Mouse (Mus musculus) CH12.LX (cell line): ENCODE measurements at regions not wholly inside any gene's neighbourhood (a gene's known extent, or its start where the extent isn't known, plus 50 kb on each side); places are given as distances from the start of the nearest gene placed in this dataset.

Experiments
- DNase-seq: peaks from one replicate; pipeline ENCODE4 v3.0.0-alpha.2; 2013; ENCODE audit errors: extremely low read depth
- H3K27ac ChIP-seq: 2 replicates; pipeline ENCODE4 v1.5.1; 2012; ENCODE audit warnings: low read depth, mild to moderate bottlenecking, control low read depth, moderate library complexity; ENCODE audit not compliant: insufficient read depth
- H3K27me3 ChIP-seq: replicated peaks from 2 replicates; pipeline ENCODE3; 2012; ENCODE audit warnings: inconsistent platforms
- H3K36me3 ChIP-seq, 2 experiments: replicated peaks in 1 of 2; 2 replicates each; pipeline versions ENCODE3 to v1.6.1; 2012; ENCODE audit warnings: inconsistent platforms in 1 of 2, low read length in 1 of 2, mild to moderate bottlenecking in 1 of 2, mixed read lengths in 1 of 2, moderate library complexity in 1 of 2; ENCODE audit not compliant: control insufficient read depth in 1 of 2, insufficient read depth in 1 of 2
- H3K4me1 ChIP-seq, 2 experiments: 2 replicates each; pipeline ENCODE4 v1.6.1; 2012; ENCODE audit warnings: inconsistent platforms in 1 of 2, moderate library complexity in 1 of 2; ENCODE audit not compliant: insufficient read depth in 2 of 2, control insufficient read depth in 1 of 2
- H3K4me2 ChIP-seq: 2 replicates; pipeline ENCODE4 v1.6.1; 2012; ENCODE audit warnings: low read depth, mild to moderate bottlenecking, control low read depth; ENCODE audit not compliant: poor library complexity, insufficient read depth, severe bottlenecking
- H3K4me3 ChIP-seq, 3 experiments: fragments of 150-350 bp in 1 of 3; sonication (generic) in 1 of 3; replicated peaks in 1 of 3; 2 replicates each; pipeline versions ENCODE3 to v1.5.1; 2011 to 2012; ENCODE audit warnings: low read depth in 2 of 3, low read length in 2 of 3, mild to moderate bottlenecking in 2 of 3, moderate library complexity in 2 of 3, control low read depth in 1 of 3, improper control_type of control experiment in 1 of 3, inconsistent platforms in 1 of 3, mixed read lengths in 1 of 3; ENCODE audit not compliant: poor library complexity in 1 of 3
- H3K79me2 ChIP-seq: replicated peaks from 2 replicates; pipeline ENCODE4 v1.6.1; 2012; ENCODE audit warnings: mild to moderate bottlenecking, moderate library complexity; ENCODE audit not compliant: control insufficient read depth, poor library complexity, insufficient read depth, severe bottlenecking; ENCODE audit errors: extremely low read depth
- H3K9ac ChIP-seq: 2 replicates; pipeline ENCODE4 v1.6.1; 2012; ENCODE audit warnings: low read depth, mild to moderate bottlenecking, control low read depth, moderate library complexity; ENCODE audit not compliant: insufficient read depth
- H3K9me3 ChIP-seq: replicated peaks from 2 replicates; pipeline ENCODE3; 2012; ENCODE audit warnings: low read length, inconsistent platforms, mixed read lengths
- BHLHE40 ChIP-seq: IDR thresholded peaks from 2 replicates; pipeline ENCODE4 v1.6.1; 2011; ENCODE audit warnings: mild to moderate bottlenecking, low read depth, low read length, improper control_type of control experiment
- CHD1 ChIP-seq: IDR thresholded peaks from 2 replicates; pipeline ENCODE4 v1.6.1; 2012; ENCODE audit warnings: low read depth, low read length, improper control_type of control experiment, inconsistent platforms
- ETS1 ChIP-seq: conservative IDR thresholded peaks from 2 replicates; pipeline ENCODE4 v1.6.1; 2012; ENCODE audit warnings: low read depth, mild to moderate bottlenecking, inconsistent platforms, low read length, improper control_type of control experiment, moderate library complexity
- IRF4 ChIP-seq: IDR thresholded peaks from 2 replicates; pipeline ENCODE4 v1.6.1; 2014; ENCODE audit warnings: low read depth, mild to moderate bottlenecking, inconsistent platforms, low read length, improper control_type of control experiment
- JUND ChIP-seq: conservative IDR thresholded peaks from 2 replicates; pipeline ENCODE4 v1.6.1; 2011; ENCODE audit warnings: low read depth, low read length, improper control_type of control experiment
- MAFK ChIP-seq: IDR thresholded peaks from 2 replicates; pipeline ENCODE4 v1.6.1; 2011; ENCODE audit warnings: low read length, improper control_type of control experiment; ENCODE audit not compliant: insufficient replicate concordance
- MAZ ChIP-seq: IDR thresholded peaks from 2 replicates; pipeline ENCODE4 v1.6.1; 2012; ENCODE audit warnings: low read depth, mild to moderate bottlenecking, inconsistent platforms, low read length, improper control_type of control experiment, moderate library complexity
- MXI1 ChIP-seq: IDR thresholded peaks from 2 replicates; pipeline ENCODE4 v1.6.1; 2011; ENCODE audit warnings: mild to moderate bottlenecking, low read depth, low read length, improper control_type of control experiment
- MYC ChIP-seq: IDR thresholded peaks from 2 replicates; pipeline ENCODE4 v1.6.1; 2011; ENCODE audit warnings: low read depth, mild to moderate bottlenecking, improper control_type of control experiment, low read length
- NELFE ChIP-seq: IDR thresholded peaks from 2 replicates; pipeline ENCODE4 v1.6.1; 2011; ENCODE audit warnings: low read depth, low read length, improper control_type of control experiment
- PAX5 ChIP-seq: IDR thresholded peaks from 2 replicates; pipeline ENCODE4 v1.6.1; 2012; ENCODE audit warnings: low read length, inconsistent platforms, mixed read lengths
- POLR2A ChIP-seq: IDR thresholded peaks from 2 replicates; pipeline ENCODE4 v1.6.1; 2011; ENCODE audit warnings: low read depth, mild to moderate bottlenecking, improper control_type of control experiment, low read length
- POLR2AphosphoS2 ChIP-seq: IDR thresholded peaks from 2 replicates; pipeline ENCODE4 v1.6.1; 2011; ENCODE audit warnings: low read depth, low read length, improper control_type of control experiment
- RAD21 ChIP-seq: IDR thresholded peaks from 2 replicates; pipeline ENCODE4 v1.6.1; 2011; ENCODE audit warnings: low read depth, mild to moderate bottlenecking, low read length, improper control_type of control experiment, moderate library complexity
- SIN3A ChIP-seq: IDR thresholded peaks from 2 replicates; pipeline ENCODE4 v1.6.1; 2012; ENCODE audit warnings: low read length, improper control_type of control experiment, inconsistent platforms
- SMC3 ChIP-seq: IDR thresholded peaks from 2 replicates; pipeline ENCODE4 v1.6.1; 2011; ENCODE audit warnings: low read depth, low read length, improper control_type of control experiment
- TBP ChIP-seq: conservative IDR thresholded peaks from 2 replicates; pipeline ENCODE4 v1.6.1; 2011; ENCODE audit warnings: low read depth, low read length, improper control_type of control experiment
- TCF12 ChIP-seq: IDR thresholded peaks from 2 replicates; pipeline ENCODE4 v1.6.1; 2014; ENCODE audit warnings: low read depth, mild to moderate bottlenecking, inconsistent platforms, low read length, improper control_type of control experiment
- USF1 ChIP-seq: IDR thresholded peaks from 2 replicates; pipeline ENCODE4 v1.6.1; 2014; ENCODE audit warnings: low read depth, mild to moderate bottlenecking, inconsistent platforms, low read length, improper control_type of control experiment
- dilution Hi-C: fragments of 300-500 bp; cut with MboI; formaldehyde crosslinking; loops from 2 replicates; pipeline ENCODE4 v1.14.3; 2020; ENCODE audit warnings: low sequenced_read_pairs; ENCODE audit not compliant: extremely low pct_unique_long_range_greater_than_20kb, extremely low pct_ligation_motif_present
- in situ Hi-C: fragments of 300-500 bp; cut with MboI; formaldehyde crosslinking; loops from 3 replicates; pipeline ENCODE4 v1.14.3; 2019; ENCODE audit warnings: low sequenced_read_pairs, low pct_ligation_motif_present, low pct_unique_long_range_greater_than_20kb, mixed read lengths

- TF ChIP-seq RAD21 = peak; percentile 81
- TF ChIP-seq SIN3A = peak; percentile 50
- no peak for TF ChIP-seq POLR2AphosphoS2
- TF ChIP-seq USF1 = no peak
- TF ChIP-seq CHD1 = no peak
- TF ChIP-seq MXI1 = no peak
- no peak for TF ChIP-seq IRF4
- TF ChIP-seq TBP = no peak
- TF ChIP-seq POLR2A = no peak
- 0 out of 2 replicates have a peak, but pooled peaks have one; percentile 49 for TF ChIP-seq MYC
- no peak for TF ChIP-seq PAX5
- TF ChIP-seq ETS1 = no peak
- TF ChIP-seq BHLHE40 = no peak
- TF ChIP-seq JUND = peak; percentile 69
- TF ChIP-seq MAFK = peak; percentile 14; the same call in 1 of the 2 replicates
- no peak for TF ChIP-seq TCF12
These were observed 114.2 kb upstream of the Veph1 start (continued) for GRCm38 (mm10) chr3:66410706-66411277.

DNA sequence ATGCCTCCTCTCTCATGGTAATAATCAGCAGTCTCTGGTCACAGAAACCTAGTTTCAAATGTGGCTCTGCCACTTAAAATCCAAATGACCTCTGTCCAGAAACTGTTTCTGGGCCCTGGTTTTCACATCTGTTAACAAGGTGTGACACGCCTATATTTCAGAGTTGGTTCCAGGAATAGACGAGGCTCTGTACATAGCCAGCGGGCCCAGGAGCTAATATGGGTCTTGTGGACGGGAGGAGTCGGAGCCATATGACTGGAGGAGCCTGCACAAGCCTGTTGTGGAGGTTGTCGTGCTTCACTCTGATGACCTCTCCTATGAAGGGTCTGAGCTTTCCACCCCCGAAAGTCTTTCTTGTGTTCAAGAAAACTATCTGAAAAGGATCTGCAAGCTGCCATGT, 112.2 kb upstream of the Veph1 start:
- Histone ChIP-seq H3K79me2 (no peaks in the 10 kb centered on the region), H3K4me1 (peaks cover 3 to 22% of the 10 kb centered on the region in 2 experiments; a peak in 3 of 4 replicates), H3K9me3 (no peaks in the 10 kb centered on the region), H3K27me3 (no peaks in the 10 kb centered on the region), H3K4me2 (no peak overlapping the region), H3K4me3 (no peak overlapping the region), H3K9ac (no peak overlapping the region), H3K27ac (no peak overlapping the region), H3K36me3 (no peaks in the 10 kb centered on the region)
- no peak for DNase-seq
- dilution Hi-C loops = no loop called here
- in situ Hi-C loops = loop anchor here (25.0 kb wide), 1 partner anchor 929 kb away; no protein-coding TSS in a partner anchor
- no peak for TF ChIP-seq ETS1
- TF ChIP-seq CHD1 = no peak
- TF ChIP-seq MAZ = no peak
- TF ChIP-seq RAD21 = no peak
- TF ChIP-seq SMC3 = no peak
- no peak for TF ChIP-seq POLR2AphosphoS2
- TF ChIP-seq TCF12 = no peak
- TF ChIP-seq NELFE = no peak
